Mouse (Mus musculus): ENCODE data around the gene Chd1l.

Gene Chd1l

DNA sequence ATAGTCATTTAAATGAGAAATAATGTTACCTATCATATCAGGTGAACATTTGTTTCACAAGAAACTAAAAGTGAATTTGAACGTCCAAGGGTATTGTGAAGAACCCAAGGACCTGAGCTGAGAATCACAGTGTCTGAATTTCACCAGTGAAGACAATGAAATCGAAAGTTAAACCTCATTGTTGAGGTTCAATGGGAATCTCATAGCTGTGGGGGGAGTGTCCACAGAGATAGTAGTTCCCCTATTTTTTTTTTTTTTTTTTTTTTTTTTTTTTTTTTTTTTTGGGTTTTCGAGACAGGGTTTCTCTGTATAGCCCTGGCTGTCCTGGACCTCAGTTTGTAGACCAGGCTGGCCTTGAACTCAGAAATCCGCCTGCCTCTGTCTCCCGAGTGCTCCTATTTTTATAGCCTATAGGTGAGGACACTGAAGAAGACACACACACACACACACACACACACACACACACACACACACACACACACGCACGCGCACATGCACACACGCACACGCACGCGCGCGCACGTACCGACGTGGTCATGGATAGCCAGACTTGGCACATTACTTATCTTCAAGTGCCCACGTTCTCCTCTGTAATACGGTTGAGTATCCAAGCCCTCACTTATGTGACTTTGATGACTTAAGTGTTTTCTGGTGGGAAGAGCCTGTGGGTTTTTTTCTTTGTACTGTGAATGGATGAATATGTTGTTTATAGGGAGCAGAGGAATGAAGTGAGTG lies 7.3 kb upstream of the Chd1l start:
- DNase-seq (ENCODE audit: low spot score): no peak

DNA sequence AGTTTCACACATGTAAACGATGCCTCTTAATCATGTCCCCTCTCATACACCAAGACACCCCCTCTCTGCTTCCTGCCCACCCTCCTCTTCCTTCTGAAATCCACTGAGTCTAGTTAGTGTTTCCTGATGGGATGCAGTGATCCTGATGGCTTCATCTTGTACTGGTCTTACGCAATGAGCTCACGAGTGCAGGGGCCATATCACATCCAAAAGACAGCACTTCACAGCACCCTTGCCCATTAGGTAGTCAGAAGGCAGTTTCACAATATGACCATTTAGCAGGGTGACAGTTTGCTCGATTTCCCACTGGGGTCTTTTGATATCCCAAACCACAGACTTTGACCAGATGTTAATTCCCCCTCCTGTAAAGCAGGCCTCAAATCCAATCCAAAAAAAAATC lies 5.9 kb upstream of the Chd1l start:
- no peak for DNase-seq (ENCODE audit: low spot score)

DNA sequence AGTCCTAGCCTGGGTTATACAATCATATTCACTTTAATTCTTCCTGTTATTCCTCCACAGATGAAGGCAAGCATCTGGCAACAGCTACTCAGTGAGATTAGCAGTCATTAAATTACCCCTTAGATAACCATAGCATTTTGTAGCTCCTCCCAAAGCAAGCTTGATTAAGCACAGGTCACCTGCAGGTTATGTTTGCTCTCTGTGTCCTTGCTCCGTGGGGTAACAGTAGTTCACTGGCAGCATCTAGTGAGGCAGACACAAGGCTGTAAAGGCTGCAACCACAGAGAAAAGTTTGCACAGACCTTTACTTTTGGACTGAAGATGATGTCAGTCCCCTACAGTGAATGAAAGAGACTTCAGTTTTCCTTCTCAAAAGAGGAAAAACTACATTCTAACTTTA lies 5.2 kb upstream of the Chd1l start:
- DNase-seq (ENCODE audit: low spot score): no peak

DNA sequence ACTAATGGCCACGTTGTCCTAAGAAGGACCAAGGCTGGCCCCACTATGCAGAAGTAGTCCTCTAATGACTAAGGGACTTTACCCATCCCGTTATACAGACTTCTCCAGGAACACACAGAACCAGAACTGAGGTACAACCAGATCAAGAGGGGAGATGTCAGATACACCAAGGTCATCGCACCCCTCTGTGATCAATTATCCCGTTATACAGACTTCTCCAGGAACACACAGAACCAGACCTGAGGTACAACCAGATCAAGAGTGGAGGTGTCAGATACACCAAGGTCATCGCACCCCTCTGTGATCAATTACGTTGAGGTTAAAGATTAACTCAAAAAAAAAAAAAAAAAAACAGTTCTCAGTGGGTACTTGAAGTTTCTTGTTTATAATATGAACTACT lies 1.0 kb upstream of the Chd1l start:
- no peak for DNase-seq (ENCODE audit: low spot score)

DNA sequence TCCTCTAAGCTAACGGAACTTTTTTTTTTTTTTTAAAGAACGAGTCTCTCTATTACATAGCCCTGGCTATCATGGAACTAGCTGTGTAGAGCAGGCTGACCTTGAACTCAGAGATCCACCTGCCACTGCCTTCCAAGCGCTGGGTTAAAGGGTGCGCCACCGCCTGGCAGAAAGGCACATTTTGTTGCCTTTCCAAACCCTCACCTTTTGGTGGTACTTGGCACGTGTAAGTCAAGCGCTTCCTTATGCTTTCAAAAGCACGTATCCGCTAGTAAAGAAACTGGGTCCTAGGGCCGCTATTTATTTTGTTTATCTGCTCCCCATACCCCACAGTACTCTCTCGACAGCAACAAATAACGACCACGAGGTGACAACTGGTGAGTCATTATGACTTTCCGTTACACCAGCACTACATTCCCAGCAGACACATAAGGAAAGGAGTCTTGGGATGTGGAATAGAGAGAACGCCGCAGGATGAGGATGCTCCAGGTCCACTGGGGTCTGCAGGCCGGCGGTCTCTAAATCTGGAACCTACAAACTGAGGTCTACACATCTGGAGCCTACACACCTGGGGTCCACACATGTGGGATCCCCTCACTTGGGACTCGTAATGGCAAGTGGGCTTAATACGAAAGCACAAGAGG lies 680 bp downstream of the Chd1l start:
- no peak for DNase-seq (ENCODE audit: low spot score)

DNA sequence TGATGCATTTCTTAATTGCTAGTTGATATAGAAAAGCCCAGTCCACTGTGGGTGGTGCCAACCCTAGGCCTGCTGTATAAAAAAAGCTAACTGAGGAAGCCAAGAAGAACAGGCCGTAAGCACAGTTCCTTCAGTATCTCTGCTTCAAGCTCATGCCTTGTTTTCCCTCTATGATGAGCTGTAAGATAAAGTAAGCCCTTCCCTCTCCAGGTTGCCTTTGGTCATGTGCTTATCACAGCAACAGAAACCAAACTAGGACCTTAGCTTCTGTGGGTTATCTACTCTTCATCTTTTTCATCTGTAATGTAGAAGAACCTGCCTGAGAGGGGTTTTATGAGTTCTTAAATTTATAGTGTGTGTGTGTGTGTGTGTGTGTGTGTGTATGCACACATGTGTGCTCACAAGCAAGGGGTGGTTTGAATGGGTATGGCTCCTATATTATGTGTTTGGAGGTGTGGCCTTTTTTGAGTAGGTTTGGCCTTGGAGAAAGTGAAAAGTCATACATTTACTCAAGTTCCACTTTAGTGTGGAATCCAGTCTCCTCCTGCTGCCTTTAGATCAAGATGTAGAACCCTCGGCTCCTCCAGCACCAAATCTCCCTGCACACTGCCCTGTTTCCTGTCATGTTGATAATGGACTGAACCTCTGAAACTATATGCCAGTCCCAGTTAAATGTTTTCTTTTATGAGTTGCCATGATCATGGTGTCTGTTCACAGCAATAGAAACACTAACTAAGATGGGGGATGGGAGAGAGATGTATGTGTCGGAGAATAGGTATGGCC lies 9.8 kb downstream of the Chd1l start:
- DNase-seq (ENCODE audit: low spot score): no peak

DNA sequence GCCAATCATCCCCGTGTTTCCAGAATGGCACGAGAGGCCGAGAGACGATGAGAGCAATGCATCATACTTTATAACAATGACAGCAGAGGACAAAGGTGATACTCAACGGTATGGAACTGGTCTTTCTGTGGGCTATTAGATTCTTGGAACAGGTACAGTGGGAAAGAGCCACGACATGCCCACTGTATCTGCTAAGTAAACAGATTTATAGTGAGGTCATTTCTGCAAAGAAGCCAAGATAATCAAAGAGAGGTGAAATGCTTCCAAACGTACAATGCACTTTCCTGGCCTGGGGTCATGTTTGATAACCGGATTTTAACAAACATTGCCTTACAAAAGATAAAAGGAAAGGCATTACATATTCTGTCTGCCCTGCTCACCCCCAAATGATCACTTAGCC lies 13.2 kb downstream of the Chd1l start:
- no peak for DNase-seq (ENCODE audit: low spot score)

DNA sequence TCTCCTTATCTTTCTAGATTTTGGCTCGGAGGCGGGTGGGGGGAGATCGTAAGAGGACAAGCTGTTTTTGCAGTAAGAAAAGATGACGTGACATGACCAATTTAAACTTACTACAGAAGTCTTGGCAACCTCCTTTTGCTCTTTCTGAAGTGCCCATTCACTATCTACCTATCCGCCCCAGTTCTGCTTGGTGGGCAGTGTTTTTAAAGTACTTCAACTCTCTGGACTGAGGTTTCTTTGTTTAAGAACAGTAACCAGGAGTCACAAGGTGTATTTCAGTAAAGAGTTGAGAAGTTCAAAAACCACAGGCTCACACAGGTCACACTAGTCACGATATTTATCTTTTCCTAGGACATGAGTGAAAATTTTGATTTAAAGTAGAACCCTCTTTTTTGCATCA lies 14.9 kb downstream of the Chd1l start:
- DNase-seq (ENCODE audit: low spot score): no peak

DNA sequence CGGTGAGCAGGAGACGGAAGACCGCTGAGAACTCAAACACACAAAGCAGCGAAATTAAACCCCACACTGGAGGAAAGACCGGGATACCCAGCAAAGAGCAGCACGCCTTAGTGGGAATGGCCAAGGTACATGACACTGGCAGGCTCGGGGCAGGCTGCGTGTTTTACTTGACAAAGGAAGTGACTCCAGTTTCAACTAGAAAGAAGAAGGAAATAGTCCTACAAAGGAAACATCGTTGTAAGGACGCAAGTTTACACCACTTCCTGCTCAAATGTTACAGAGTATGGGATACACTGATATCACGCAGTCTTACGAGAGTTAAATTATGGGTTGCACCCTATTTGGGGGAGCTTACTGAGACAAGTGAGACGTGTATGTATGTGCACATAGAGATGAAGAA lies 15.9 kb downstream of the Chd1l start:
- no peak for DNase-seq (ENCODE audit: low spot score)

DNA sequence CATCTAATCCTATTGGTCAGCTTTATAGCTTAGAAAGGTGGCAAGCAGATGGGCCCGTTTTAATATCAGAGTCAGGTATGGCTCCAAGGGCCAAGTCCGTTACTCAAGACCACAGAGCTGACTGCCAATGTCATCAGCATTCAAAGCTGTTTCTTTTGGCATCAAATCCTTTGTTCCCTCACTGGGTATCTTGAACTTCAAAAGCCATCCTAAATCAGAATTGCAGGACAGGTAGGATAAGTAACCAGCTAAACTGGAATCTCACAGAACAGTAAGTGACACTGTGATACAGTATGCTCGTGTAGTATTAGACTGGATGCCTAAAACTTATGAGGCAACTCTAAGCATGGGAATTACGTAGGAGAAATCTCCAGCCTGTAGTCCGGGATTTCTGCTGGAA lies 16.9 kb downstream of the Chd1l start:
- DNase-seq (ENCODE audit: low spot score): no peak

DNA sequence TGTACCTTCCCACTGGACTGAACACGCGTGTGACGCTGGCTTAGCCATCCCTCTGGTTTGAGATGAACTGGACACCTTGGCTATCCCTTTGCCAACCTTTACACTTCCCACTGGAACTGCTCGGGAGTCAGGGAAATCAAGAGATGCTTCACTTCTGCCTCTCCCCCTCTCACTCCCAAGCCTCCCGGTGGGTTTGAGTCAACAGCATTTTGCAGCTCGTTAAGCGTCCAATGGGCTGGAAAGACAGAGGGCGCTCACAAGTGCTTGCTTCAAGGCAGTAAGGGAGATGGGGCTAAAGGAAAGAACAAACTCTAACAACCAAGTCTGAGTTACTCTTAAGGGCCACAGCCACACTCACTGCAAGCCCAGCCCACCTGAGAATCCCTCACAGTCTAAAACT lies 19.3 kb downstream of the Chd1l start:
- DNase-seq (ENCODE audit: low spot score): no peak

DNA sequence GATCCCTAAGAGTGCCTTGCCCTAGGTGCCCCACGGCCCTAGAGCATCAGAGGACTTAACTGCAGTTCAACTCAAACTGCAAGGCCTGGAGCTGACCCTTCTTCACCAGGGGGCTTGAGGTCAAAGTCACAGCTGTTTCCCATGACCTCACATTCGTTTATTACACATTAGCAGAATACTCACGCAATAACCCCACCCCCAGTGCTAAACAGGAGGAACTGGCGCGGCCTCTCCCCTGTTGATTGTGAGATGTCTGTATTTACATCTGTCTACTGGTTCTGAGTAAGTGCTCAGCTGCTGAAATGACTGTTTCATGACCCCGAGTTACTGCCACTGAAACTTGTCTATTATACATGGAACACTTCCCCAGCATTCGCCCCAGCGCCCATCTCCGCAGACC lies 22.3 kb downstream of the Chd1l start:
- DNase-seq (ENCODE audit: low spot score): no peak

DNA sequence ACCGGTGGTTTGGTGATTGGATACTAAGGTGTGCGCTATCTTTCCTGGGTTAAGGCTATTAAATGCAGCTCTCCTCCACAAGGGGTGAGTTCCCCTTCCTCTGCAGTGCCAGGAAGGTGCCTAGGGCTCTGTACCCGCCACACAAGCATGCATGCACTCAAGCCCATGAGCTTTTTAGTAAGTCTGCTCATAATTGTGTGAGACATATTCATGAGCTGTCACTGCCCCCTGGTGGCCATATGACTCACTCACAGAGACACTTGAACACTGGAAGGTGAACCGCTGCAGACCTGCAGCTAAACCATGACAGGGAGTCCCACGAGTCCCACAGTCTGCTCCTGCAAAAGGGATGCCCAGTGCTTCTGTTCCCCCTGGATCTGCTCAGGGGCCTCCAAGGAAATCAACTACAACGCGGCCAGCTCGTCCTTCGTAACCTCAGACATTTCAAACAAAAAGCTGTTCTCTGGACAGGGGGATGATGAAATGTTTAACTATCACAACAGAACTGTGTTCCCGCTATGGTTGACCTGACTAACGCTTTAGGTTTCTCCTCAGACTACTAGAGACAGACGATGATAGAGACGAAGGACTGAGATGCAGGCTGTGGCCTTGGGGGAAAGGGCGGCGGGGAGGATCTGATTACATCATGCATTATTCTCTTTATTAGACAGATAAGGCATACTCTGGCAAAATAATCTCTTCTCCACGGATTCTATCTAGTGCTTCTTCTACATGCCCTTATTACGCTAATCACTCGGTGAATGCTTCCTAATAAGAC lies 24.4 kb downstream of the Chd1l start:
- DNase-seq (ENCODE audit: low spot score): peak; percentile 88

DNA sequence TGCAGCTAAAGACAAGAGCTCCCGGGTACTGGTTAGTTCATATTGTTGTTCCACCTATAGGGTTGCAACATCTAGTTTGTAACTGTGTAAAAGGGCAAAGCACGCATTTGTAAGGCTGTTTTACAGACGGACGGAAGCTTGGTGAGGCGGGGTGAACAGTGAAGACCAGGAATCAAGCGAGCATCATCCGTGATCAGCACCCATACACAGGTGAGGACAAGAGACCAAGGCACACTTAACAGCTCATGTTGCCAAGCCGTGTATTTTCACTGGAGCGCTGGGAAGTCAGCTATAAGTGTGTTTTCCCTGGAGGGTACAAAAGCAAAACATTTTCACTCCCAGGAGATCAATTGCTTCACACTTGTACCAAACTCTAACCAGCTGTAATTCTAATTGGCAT lies 36.2 kb downstream of the Chd1l start:
- no peak for DNase-seq (ENCODE audit: low spot score)

DNA sequence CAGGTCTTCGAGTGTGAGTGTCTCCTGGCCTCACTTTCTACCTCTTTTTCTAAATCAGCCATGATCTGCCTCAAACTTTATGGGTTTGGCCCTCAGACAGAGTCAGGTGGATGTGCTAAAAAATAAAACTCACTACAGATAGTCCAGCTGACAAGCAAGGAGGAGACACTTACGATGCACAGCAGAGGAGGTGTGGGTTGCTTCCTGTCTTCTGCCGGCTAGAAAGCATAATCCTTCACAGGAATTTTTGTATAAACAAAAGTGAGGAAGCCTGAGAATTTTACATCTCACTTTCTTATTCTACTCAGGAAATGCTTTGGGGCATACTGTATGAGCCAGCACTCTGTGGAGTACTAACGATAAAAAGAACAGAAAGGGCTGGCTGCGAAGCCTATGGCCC lies 45.4 kb downstream of the Chd1l start:
- no peak for DNase-seq (ENCODE audit: low spot score)

DNA sequence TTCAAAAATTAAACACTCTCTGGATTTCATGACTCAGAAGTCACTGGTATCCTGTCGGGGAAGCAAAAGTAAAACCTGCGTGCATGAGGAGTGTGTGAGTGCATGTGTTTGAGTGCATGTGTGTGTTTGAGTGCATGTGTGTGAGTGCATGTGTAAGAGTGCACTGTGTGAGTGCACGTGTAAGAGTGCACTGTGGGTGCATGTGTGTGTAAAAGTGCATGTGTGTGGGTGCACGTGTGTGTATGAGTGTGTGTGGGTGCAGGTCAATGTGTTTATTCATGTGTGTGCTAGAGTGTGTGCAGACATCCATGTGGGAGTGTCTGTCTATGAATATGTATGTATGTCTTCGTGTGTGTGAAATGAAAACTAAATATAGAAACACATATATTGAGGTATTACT lies 51.4 kb downstream of the Chd1l start:
- DNase-seq (ENCODE audit: low spot score): no peak

DNA sequence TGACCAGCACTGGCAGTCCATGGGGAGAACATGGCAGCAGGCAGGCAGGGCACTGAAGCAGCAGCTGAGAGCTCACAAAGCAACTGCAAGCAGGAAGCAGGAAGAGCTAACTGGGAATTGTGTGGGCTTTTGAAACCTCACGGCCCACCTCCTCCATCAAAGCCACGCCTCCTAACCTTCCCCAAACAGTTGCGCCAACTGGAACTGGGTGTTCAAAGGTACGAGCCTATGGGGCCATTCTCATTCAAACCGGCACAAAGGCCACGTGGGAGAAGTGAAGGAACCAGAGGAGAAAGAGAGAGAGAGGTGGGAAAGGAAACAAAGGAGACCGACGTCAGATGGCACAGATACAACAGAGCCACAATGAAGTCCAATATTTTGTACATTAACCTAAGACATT lies 63.8 kb downstream of the Chd1l start:
- DNase-seq (ENCODE audit: low spot score): no peak

DNA sequence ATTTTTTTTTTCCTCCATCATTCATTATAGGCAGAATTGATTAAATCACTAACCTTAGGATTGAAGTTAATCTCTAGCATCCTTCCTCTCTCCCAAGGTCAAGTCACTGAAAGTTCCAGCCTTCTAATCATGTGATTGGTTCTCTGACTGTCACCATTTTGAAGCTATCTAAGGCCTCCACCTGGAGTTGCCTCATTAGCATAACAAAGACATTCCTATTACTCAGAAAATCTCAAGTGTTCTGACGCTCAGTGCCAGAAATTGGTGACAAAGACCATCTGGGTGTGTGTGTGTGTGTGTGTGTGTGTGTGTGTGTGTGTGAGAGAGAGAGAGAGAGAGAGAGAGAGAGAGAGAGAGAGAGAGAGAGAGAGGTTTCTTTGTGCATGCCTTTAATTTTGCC lies 69.8 kb downstream of the Chd1l start:
- DNase-seq (ENCODE audit: low spot score): no peak

DNA sequence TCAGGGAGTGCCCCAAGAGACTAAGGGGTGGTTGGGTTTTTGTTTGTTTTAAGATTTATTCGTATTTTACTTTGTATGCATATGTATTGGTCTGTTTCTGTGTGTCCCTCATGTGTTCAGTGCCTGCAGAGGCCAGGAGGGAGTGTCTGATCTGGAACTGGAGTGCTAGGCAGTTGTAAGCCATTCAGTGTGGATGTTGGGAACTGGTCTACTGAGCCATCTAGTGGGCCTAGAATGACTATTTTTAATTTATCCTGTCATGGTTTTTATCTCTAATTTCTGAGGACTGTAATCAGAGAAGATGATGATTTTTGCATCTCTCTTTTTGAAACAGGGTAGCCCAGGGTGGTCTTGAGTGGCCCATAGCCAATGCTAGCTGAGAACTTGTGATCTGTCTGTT lies 71.4 kb downstream of the Chd1l start:
- no peak for DNase-seq (ENCODE audit: low spot score)

DNA sequence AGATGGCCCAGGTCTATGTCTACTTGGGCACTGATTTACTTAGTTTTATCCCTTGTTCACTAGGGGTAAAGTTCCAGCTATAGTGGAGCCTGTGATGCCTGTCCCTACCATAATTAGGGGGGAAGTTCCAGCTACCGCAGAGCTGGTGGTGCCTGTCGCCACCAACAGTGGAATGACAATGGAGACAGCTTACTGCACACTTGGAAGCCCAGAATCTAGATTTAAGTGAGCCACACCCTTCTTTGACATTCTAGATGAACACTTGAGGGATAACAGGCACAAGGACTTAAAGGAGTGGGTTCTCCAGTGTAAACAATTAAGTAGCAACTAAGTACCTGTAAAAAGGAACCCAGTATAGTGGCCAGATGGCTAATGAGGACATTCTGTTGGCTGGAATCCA lies 73.0 kb downstream of the Chd1l start:
- no peak for DNase-seq (ENCODE audit: low spot score)

DNA sequence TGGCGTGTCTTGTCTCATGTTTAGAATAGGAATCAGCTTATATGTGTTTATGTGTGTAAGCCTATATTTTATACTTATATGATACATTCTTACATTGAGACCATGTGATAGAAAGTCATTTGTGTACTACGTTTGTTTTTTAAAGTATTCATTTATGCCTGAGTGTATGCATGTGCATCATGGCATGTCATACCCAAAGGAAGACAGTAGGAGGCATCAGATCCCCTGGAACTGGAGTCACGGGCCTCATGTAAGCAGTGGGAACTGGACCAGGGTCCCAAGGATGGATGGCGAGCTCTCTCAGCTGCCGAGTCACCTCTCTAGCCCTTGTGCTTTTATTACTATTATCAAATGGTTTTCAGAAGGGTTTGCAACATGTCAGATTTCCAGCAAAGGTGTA lies 74.3 kb downstream of the Chd1l start:
- DNase-seq (ENCODE audit: low spot score): no peak

DNA sequence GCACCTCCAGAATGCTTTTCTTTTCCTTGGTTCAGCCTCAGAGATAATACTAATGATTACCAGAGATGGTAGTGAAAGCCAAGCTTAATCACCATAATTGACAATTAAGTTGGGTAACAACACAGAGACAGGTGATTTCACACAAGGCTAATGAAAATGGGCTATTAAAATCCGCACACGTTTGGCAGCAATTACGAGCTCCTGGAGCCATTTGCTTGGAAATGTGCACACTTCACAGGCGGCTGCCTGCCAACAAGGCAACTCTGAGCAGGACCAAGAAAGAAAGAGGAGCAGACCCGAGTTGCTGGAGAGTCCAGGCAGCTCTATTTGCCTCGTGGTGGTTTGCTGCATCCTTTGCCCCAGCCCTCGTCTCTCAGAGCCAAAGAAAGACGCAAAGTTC lies 84.5 kb downstream of the Chd1l start:
- DNase-seq (ENCODE audit: low spot score): no peak

DNA sequence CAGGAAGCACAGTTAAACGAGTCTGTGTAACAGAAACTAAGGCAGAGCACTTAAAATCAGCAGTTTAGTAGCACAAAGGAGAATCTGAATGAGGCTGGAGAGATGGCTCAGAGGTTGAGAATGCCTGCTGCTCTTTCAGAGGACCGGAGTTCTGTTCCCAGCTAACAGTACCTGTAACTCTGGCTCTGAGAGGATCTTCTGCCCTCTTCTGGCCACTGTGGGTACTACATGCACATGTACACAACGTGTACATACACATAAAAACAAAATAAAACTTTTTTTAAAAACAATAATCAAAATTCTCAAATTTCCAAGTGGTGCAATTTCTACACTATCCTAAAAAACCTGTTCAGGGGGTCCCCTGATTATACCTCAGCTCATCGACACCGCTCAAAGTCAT lies 85.2 kb downstream of the Chd1l start:
- peak; percentile 66 for DNase-seq (ENCODE audit: low spot score)
